Mouse (Mus musculus) heart, adult 9 months (tissue): ENCODE measurements at regions not wholly inside any gene's neighbourhood (a gene's known extent, or its start where the extent isn't known, plus 50 kb on each side); places are given as distances from the start of the nearest gene placed in this dataset.
"Not testable (repeated sequence)": the region's sequence is repeated elsewhere in the genome, so short reads cannot be mapped to it uniquely, and the experiment has no call there.

Experiments used
- DNase-seq, 2 experiments: peaks; one replicate each; pipeline ENCODE4 v3.0.0; 2022; ENCODE audit warnings: low spot score in 2 of 2

DNA sequence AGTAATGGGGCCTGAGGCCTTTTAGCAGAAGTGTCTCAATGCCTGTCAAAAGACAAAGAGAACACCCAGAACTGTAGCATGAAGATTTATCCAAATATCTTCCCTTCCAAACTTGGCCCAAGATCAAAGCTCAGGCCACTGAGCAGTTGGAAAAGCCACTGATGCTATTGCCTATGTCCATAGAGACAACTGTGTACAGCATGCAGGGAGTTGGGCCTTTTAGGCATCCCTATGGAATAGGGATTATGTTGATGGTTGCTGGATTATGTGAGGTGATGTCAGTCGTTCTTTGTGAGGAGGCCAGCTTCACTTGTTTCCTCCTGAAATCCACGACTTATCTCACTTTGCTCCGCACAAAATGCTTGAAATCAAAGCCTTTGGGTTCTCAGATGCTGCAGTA, 153.1 kb upstream of the Gm17728 start:
- no peak for DNase-seq

DNA sequence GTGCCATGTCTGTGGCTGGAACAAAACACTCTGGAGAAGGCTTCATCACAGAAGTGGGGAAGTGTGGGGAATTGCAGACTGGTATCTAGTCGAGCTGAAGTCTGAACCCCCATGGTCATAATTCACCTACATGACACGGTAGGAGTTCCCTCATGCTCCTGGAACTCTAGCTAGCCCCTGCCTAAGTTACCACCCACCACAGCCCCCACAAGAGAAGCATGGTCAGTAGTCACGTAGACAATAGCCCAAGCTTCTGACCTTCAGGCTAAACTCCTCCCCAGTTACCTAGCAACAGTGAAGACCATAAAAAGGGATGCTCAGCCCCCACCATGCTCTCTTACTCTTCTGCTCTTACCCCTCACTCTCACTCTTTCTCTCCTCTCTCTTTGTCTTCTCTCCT, 143.8 kb upstream of the Gm17728 start:
- DNase-seq: not testable (repeated sequence)

DNA sequence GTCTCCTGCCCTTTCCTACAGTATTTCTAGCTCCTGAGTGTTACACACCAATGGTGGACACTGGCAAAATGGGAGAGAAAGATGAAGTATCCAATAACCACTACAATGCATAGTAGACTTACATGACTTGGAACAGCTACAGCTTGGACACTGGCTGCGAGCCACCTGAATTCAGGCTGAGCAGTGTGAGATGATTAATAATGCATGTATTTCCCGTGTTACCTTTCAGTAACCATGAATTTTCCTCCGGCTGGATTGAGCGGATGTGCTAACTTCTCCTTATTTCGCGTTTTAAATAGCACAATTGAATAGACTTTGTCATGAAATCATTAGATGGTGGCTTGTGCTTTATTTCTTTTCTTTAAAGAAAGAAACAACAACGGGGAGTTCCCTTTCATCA, 142.4 kb upstream of the Gm17728 start:
- DNase-seq: no peak

DNA sequence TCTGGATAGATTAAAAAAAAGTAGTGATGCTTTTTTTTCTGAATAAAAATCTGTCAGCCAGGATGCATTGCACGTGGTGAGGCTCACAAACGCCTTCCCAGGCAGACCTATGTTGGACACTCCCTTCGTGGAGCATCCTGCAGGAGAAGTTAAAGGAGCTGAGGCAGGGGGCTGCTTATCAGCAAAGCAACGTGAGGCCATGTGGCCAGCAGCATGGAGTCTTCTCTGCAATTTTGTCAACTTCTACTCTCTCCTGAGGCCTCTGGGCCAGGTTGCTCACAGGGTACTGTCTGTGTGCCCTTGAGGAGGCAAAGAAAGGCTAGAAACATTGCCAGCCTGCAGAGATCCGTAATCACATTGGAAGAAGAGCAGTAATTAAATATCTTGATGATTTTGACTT, 140.0 kb upstream of the Gm17728 start:
- DNase-seq: no peak

DNA sequence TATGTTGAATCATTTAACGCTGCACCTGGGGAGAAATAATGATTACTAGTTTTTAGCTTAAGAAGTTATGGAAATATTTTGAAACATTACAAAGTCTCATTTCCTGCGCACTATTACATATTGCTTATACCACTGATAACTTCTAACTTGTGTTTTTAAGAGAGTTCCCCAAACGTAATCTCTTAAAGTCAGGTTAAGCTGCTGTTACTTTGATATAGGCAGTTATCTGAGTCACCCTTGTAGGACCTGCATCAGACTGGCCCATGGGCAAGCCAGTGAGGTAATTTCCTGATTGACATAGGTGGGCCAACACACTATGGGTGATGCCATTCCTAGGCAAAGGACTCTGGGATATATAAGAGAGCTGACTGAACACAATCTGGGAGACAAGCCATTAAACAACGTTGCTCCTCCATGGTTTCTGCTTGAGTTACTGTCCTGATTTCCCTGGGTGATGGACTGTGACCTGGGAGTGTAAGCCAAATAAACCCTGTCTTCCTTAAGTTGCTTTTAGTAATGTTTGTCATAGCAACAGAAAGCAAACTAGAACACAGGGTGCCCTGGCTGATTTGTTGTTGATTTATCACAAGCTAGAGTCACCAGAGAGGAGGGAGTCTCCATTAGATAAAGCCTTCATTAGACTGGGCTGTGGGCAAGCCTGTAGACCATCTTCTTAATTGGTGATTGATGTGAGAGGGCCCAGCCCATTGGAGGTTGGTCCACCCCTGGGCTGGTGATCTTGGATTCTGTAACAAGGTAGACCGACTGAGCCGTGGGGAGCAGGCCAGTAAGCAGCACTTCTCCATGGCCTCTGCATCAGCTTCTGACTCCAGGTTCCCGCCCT, 139.3 kb upstream of the Gm17728 start:
- DNase-seq: no peak

DNA sequence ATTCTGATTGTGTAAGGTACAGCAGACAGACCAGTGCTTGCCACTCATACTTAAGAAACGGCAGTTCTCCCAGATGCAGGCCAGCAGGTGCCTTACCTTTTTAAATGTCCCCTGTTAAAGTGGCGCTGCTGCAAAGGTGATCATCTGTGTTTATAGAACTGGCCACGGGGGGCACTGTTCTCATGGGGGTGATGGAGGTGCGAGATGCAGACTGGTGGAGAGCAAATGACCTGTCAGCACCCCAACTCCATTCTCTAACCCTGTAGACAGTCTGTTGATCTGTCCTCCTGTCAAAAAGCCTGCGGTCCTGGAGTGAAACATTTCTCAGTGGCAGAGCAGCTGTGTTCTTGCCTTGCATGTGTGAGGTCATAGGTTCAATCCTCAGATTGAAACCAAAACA, 135.4 kb upstream of the Gm17728 start:
- DNase-seq: no peak

DNA sequence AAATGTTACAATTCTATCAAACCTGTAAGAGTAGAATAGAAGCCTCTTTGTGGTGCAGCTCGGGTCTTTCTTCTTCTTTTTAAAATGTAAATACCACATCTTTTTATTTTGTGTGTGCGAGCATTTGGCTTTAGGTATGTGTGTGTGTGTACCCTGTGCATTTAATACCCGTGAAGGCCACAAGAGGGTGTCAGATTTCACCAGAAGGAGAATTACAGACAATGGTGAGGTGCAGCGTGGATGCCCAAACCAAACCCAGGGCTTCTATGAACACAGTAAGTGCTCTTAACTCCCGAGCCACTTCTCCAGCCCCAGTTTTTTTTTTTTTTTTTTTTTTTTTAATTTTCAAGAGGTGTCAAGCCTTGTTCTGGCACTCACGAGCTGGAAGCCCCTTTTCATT, 135.0 kb upstream of the Gm17728 start:
- no peak for DNase-seq

DNA sequence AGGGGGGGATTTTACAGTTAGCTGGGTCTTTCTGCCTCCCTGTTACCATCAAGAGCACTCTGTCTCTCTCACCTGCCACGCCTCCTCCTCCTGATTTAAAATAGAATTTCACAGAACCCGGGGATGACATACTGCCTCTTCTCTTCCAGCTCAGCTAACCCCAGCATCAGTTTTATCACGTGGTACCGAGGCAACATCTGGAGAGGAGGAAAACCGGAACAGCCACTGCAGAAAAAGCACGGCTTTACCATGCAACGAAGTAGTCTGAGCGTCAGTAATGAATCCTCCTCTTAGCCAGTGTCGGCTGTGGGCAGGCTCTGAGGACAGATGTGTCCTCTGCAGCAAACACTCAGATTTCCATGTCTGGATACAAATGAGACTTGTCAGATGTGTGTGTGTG, 134.2 kb upstream of the Gm17728 start:
- DNase-seq: no peak

DNA sequence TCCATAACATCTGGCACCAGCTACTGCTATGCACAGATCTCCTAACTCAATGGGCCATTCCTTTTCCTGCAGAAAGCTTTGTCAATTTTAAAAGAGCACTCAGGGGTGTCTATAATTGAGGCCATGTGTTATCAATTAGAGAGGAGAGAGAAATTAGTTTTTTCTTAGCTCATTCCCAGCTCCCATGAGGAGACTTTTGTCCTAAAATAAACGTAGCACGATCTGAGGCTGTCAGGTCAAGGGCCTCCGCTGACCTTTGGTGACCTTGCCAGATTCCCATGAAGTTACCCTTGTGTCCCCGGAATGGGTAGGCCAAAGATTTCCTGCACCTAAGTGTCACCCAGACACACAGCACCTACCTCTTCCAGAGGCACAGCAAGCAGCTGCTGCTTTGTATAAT, 130.3 kb upstream of the Gm17728 start:
- DNase-seq: no peak

DNA sequence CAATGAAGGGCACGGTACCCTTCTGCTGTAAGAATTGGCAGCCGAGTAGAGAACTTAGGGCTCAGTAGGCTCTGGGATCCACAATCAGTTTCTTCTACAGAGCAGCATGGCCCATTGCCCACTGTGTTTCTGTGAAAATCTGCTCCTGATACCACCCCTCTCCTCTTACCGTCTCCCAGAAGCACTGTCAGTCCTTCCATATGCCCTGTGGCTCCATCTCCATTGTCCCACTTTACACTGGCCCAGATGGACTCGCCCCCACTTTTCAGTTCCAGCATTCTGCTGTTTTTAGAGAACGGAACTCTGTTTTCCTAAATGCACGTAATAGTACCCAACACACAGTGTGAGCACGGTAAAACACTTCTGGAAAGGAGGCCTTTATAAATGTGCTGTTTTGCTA, 129.6 kb upstream of the Gm17728 start:
- no peak for DNase-seq

DNA sequence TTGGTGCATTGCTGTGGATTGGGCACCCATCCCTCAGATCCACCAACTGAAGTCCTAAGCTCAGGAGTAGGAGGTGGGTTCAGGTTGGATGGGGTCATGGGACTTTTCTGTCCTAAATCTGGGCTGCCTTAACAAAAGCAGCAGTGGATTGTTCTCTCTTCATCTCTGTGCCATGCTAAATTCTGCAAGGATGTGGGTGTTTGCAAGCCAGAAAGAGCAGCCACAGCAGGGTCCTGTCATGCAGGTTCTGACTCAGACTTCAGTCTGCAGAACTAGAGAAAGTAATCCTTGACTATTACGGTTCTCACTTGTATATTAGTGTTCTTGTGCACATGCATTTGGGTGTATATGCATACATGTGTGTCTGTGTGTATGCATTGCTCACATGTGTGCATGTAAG, 125.5 kb upstream of the Gm17728 start:
- DNase-seq: no peak

DNA sequence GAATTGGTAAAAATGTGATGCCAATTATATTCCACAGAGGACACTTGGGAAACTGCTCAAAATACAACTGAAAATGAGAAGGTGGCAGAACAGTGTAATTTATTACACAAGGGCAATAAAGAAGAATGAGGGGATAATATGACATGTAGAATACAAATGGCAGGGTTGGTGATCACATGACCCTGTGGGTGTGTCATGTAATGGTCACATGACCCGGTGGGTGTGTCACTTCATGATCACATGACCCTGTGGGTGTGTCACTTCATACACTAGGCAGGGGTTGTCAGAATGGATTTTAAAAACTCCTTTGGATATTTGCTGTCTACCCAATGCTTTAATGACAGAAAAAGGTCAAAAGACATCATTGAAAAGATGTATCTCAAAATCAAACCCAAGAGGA, 123.6 kb upstream of the Gm17728 start:
- no peak for DNase-seq

DNA sequence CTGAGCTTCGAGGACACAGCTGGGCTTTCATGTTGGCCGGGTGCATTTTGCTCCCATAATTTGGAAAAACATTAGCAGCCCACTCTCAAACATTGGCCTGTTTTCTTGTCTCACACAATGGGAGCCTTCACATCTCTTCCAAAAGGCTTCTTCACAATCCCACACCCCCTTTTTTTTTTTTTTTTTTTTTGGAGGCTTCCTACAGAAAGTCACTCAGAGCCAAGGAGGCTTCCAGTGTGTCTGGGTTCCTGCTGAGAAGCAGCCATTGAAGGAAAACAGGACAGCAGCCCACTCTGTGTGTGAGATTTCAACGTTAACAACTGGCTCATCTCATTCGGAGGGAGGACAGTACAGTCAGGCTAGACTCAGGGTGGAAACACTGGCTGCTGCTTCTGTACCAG, 120.8 kb upstream of the Gm17728 start:
- no peak for DNase-seq

DNA sequence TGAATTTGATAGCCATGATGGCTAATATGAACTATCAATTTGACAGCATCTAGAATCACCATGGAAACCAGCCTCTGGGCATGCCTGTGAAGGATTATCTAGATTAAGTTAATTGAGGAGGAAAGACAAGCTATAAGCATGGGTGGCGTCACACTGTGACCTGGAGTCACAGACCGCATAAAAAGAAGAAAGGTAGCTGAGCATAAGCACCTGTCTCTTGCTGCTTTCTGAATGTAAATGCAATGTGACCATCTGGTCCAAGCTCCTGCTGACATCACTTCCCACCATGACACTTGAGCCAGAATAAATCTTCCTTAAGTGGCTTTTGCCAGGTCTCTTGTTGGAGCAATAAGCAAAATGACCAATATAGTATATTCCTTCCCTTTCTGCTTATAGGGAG, 113.4 kb upstream of the Gm17728 start:
- DNase-seq: no peak

DNA sequence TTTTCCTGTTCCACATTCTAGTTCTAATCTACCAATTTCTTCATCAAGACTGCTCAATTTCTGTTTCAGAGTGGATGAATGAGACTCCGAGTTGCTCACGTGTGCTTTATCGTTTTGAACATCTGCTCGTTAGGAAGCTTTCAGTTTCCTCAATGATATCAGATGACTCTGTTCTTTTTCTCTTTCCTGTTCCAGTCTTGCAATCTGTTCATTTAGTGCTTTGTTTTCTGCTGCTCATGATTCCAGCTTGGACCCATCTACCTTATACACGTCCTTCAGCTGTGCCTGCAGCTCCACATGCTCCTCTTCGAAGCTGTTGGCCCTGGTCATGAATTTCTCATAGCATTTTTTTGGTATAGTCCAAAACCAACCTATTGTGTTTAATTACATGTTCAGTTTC, 99.1 kb upstream of the Gm17728 start:
- DNase-seq: no peak

DNA sequence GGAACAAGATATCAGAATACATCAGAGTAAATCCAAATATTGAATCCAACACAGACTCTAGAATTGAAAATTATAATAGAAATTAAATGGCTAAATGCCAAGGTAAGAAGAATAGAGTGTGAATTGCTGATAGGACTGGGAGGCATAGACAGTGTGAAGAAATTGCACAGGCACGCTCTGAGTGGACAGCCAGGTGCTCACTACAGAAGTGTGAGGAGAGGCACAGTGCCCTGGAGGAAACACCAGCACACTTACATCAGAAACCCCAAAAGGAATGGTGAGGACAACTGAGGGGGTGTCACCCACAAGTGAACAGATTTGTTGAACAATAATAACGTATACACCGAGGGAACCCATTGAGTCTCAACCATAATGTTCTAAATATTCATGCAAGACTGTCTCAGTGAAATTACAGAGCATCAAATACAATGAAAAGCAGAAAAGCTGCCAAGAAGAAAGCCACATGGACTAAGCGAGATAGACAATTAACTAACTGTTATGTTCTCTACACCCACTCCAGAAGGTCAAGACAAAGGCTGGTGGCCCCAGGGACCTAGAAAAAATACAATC, 92.9 kb upstream of the Gm17728 start:
- DNase-seq: no peak

DNA sequence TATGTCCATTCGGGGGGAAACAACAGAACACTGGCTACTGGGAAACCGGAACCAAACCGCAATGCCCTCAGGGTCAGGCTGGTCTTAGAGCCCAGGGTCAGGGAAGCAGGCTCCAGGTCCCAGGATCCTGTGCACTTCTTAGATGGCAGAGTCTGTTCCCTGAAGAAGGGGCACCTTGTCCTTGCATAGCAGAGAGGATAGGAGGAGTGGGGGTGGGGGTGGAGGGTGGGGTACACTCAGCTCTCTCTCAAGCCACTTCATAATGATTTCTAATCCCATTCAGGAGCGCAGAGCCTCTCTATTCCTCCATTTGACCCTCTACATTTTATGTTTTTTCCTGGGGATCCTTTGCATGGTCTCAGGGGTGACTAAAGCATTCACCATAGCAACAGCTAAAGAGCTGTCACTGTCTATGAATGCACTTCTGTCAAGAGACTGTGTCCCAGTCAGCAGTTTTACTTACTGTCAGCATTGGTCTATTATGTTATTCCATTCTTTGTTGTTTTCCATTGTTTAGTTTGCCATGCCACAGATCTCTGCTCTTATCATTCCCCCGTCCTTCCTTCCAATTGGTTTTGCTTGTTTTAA, 64.2 kb upstream of the Gm17728 start:
- DNase-seq: no peak
